Mouse (Mus musculus) CH12F3 (cell line): Measurements from ENCODE around the gene Kalrn.

Experiments used
- in situ Hi-C: fragments of 300-500 bp; cut with MboI; formaldehyde crosslinking; loops from 2 replicates; pipeline ENCODE4 v1.14.3; 2020; ENCODE audit warnings: low sequenced_read_pairs

Gene Kalrn

GRCm38 (mm10) chr16:34134628-34135027 is 438.7 kb downstream of the Kalrn start:
- in situ Hi-C loops = no loop called here

GRCm38 (mm10) chr16:34125595-34125994 is 447.7 kb downstream of the Kalrn start:
- in situ Hi-C loops = no loop called here

DNA sequence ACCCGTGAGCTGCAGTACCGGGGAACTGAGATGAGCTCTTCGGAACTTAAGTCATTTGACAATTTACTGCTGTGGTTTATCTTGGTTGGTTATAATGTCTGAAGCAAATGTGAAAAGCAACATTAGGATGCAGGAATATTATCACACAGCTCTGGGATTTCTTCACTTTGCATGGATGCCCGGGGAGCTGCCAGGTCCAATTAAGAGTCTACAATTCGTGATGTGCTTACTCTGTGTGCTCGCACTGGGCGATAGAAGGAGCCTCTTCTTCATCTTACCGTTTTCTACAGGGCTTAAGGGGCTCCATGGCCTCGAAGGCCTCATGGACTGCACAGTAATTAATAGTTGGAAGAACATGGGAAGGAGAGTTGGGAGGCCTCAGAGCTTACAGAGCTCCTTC is 450.8 kb downstream of the Kalrn start:
- in situ Hi-C loops = loop anchor here (25.0 kb wide), 1 partner anchor 810 kb away; no protein-coding TSS in a partner anchor

- in situ Hi-C loops = loop anchor here (25.0 kb wide), 1 partner anchor 809 kb away; no protein-coding TSS in a partner anchor
These were observed 452.0 kb downstream of the Kalrn start for GRCm38 (mm10) chr16:34121288-34121687.

DNA sequence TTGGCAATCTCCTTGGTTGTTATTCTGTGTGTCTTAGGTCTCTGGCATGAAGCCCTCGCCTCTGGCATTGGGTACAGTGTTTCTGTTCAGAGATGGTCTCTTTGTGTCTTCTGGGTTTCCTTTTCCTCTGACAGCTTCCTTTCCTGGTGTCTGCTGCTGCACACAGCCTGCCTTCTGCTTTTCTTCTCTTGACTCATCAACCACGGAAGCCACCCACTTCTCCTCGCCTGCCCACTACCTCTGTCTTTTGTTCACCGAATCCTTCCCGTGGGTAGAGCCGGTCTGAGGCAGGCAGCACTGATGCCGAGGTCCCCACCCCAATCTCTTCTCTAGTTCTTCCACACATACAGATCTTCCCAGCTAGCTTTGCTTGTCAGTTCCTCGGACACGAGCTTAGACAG is 452.5 kb downstream of the Kalrn start:
- in situ Hi-C loops = loop anchor here (25.0 kb wide), 1 partner anchor 808 kb away; no protein-coding TSS in a partner anchor

GRCm38 (mm10) chr16:34119844-34120243 is 453.5 kb downstream of the Kalrn start:
- in situ Hi-C loops = loop anchor here (10.0 to 25.0 kb wide), 2 partner anchors 295 to 808 kb away; partner anchors contain the start of gene Itgb5

DNA sequence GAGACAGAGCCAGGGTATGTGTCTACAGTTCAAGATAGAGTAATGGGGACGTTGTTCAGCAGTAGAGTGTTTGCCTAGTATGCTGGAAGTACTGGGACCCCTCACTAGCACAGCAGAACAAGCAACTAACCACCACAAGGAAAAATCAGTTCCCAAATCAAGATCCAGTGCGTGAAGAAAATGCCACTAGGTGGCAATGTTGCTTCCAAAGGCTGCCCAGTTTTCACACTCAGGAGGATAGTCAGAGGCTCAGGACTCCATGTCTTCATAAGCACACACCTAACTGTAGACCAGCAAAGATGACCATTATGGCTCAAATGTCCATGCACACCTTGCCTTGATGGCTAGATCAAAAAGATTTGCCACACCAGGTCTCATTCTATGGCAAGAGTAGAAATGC is 454.0 kb downstream of the Kalrn start:
- in situ Hi-C loops = loop anchor here (10.0 to 25.0 kb wide), 2 partner anchors 295 to 807 kb away; partner anchors contain the start of gene Itgb5

GRCm38 (mm10) chr16:34114665-34115064 is 458.7 kb downstream of the Kalrn start:
- in situ Hi-C loops = loop anchor here (10.0 to 25.0 kb wide), 2 partner anchors 290 to 802 kb away; partner anchors contain the start of gene Itgb5

DNA sequence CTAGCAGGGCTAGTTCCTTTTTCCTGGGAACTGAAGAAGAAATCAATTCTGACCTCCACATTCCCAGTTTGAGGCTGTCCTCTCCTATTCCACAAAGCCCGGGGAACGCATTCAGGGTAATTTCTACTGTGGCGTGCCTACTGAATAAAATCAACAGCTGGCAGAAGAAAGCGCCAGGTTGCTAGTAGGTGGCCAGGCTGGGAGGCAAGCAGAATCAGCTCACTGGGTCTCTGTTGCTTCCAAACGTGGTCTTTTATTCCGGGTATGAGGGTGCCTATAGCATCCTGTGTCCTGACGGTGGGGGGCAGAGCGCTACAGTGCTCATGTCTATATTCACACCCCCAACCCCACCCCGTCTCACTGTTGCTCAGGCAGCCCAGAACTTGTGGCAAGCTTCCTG is 460.2 kb downstream of the Kalrn start:
- in situ Hi-C loops = loop anchor here (10.0 to 25.0 kb wide), 2 partner anchors 288 to 801 kb away; partner anchors contain the start of gene Itgb5

DNA sequence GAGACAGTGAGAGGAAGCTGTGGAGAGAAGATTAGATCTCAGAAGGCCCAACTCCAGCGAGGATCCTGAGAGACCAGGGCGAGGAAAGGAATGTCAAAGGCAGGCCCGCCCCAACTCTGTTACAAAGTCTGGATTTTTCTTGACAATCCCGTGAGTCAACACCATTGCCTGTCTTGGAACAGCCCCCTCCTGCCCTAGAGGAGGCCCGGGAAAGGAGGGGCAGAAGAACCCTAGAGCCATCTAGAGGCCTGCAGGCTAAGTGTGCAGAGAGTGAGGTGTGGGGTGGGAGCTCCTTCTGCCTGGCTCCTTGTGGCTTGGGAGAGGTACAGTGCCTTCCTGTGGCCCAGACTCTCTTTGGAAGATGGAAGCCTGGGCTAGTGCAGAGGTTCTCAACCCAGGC is 460.8 kb downstream of the Kalrn start:
- in situ Hi-C loops = loop anchor here (10.0 to 25.0 kb wide), 2 partner anchors 288 to 800 kb away; partner anchors contain the start of gene Itgb5

DNA sequence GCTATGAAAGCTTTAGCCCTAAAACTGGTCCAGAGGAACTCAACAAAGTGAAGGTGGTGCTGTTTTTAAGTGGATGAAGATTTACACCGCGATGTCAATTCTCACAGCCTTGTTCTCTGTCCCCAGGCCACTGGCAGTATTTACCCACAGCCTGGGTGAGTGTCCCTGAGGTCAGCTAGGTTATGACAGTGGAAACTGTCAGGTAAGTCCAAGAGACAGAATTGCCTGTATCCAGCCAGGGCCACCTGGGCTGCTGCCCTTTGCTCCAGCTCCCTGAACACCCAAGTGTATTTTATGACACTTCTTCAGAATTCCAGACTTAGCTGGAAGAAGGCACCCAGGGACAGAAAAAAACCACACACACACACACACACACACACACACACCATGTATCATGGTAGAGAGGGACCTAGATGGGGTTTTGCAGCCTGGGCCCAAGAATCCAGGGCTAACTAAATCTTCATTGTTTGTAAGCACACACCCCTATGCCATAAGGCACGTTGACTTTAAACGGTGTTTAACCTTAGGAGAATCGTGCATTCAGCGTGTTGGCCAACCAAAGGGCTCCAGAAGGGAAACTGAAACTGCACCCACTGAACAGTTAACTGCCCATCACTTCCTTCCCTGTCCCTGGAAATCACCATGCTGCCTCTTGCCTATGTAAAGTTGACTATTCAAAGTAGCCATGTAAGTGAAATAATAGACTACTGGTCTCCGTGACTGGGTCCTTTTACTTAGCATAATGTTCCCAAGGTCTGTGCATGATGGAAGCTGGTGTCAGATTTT is 462.3 kb downstream of the Kalrn start:
- in situ Hi-C loops = loop anchor here (10.0 to 25.0 kb wide), 2 partner anchors 286 to 799 kb away; partner anchors contain the start of gene Itgb5

- in situ Hi-C loops = loop anchor here (10.0 to 25.0 kb wide), 2 partner anchors 110 to 792 kb away; no protein-coding TSS in a partner anchor
These were observed 468.9 kb downstream of the Kalrn start for GRCm38 (mm10) chr16:34104427-34104826.

DNA sequence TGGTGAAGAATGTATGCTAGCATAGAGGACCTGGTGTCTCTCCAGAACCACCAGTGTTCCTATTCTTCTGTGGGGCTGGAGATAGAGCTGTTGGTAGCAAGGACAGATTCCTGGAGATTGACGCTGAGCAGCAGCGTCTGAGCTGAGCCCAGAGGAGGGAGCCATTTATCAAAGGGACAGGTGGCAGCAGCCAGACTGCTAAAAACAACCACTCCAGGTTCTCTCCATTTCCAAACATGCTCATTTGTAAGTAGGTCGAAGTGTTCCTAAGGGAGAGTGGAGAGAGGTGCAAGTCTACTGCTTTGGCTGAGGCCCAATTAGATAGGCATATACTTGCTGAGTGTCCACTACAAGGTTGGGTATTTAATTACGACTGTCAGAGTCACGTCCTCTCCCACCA is 470.6 kb downstream of the Kalrn start:
- in situ Hi-C loops = loop anchor here (10.0 to 25.0 kb wide), 2 partner anchors 108 to 790 kb away; no protein-coding TSS in a partner anchor

DNA sequence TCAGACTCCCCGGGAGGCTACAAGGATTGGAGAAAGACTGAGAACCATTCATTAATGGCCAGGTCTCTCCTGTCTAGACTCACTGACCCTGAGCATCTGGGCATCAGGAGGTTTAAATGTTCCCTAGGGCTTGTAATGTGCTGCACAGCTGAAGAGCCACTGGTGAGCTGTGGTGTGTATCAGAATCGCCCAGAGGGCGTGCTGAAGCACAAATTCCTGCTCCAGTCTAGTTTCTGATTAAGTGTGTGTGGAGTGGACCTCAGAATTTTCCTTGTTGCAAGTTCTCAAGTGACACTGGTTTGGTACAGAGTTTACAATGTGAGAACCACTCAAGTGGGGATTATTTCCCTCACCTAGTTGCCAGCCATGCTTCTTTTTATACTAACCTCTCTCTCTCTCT is 473.5 kb downstream of the Kalrn start:
- in situ Hi-C loops = loop anchor here (10.0 to 25.0 kb wide), 2 partner anchors 105 to 787 kb away; no protein-coding TSS in a partner anchor

DNA sequence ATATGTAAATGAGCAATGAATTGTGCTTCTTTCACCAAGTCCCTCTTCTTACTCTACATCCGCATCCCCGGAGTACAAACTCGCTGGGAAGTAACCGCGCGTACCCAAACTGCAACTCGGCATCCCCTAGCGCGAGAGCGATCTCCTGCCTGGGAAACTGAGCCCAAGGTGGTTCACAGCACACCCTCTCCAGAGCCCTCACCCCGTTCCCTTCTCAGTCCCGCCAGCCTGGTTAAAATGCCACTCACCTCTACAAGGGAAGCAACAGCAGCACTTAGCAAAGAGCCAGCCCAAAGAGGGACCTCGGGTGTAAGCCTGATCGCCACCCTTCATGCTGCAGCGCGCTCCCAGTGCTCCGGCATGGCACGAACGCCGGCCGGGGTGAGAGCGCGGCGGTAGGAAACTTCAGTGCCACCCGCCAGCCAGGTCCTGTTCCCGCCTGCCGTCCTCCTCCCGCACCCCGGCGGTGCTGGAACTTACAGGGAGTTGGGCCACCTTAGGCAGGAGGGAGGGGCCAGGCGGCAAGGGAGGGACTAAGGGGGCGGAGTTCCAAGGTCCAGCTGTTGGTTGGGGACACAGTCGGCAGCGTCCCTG is 477.7 kb downstream of the Kalrn start:
- in situ Hi-C loops = no loop called here

DNA sequence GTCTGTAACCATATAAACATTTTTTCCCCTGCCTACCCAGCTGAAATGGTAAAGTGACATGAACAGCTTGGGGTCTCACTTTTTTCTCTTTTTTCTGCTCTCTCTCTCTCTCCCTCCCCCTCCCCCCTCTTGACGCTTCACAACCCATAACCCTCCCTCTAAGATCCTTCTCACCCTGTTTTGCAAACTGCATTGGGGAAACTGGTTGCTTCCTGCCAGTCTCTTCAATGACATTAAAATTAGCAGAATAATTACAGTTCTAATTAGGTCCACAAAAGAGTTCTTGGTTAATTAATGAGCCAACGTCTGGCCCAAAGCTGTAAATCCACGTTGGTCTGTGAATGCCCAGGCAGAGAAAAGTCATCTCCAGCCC is 478.3 kb downstream of the Kalrn start:
- in situ Hi-C loops = no loop called here

DNA sequence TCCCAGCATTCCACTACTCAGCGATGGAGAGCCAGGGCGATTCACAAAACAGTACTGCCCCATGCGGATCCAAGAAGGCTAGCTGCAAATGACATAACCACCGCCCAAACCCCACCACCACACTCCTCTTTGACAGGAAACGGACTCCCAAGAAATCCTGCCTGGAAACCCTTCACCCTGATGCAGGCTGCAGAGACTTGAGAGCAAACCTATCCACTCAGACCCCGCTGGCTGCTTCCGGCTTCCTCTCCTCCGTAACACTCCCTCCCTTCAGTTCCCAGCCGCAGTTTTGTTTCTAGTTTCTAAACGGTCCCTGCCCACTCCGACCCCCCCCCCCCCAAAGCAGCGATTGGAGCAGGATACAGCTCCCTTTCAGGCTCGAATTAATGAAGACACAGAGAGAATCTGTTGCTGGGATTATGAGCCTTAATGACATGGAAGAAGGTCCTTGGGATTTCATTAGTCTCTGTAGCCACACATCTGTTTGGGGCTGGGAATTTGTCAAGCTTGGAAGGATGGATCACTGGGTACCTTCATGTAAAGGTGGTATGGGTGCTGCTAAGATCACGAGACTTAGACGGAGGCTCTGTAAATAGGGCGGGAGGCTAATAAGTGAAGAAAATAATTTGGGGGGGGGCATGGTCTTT is 478.8 kb downstream of the Kalrn start:
- in situ Hi-C loops = no loop called here

DNA sequence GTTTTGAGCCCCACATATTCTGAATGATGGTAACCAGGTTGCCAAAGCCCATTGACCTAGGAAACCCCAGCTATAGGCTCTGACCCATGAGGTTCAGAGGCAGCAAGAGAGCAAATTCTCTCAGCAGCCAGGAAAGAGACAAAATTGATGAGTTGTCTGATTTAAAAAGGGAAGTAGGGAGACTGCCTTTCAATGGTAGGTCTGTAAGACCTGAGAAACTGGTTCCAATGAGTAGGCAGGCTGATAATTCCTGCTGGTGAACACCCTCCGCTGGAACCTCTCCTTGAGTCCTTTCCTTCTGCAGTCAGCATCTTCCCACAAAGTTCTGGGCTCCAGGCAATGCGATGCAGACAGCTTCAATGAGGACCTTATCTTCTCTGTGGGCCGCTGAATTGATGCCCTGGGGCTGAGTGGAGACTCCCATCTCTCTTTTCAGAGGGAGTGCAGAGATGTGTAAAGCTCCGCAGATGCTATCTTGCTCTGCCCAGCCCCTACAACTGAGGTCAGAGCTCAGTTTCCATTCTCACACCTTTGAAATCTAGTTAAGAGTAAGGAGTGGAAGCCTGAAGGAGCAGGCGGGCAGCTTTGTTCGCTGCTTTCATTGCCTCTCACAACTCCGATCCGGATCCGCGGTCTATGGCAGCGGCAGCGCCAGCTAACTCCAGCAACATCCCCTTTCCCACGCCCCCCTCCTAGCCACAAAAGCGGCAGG is 479.4 kb downstream of the Kalrn start:
- in situ Hi-C loops = no loop called here

GRCm38 (mm10) chr16:34089528-34090095 is 483.7 kb downstream of the Kalrn start:
- in situ Hi-C loops = no loop called here

DNA sequence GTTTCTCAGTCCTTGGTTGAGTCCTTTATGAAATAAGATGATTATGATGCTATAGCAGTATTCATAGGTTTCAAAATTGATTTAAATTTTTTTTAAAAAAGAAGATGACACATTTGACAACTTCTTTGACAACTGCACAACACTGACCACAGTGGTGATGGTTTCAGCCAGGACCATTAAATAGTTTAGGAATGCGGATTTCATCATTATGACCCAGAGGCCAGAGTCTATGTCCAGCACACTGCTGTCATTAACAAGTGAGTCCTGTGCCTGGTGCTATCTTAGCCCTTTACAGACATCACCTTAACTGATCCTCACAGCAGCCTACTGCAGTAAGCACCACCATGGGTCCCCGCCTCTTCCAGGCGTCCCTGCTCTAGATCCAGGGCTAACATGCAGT is 484.3 kb downstream of the Kalrn start:
- in situ Hi-C loops = no loop called here
